Mouse (Mus musculus) activated CD4-positive, CD25-positive, alpha-beta regulatory T cell, adult 4 months (primary cell): ENCODE data around the gene 2010109A12Rik. TPM values are rescaled to one million over a fixed set of nuclear protein-coding genes. Genes with fewer than 3 reads are reported as not detected.

Experiments
- ATAC-seq: one replicate; pipeline ENCODE4 v1.8.0; 2017
- polyA plus RNA-seq, 2 experiments: library from polyadenylated mRNA; unstranded; fragments of 100-300 nt; shearing (Covaris generic); gene quantifications; one replicate each; pipeline ENCODE4 v1.2.1; 2017

Gene 2010109A12Rik
- polyA plus RNA-seq, 2 experiments from 2014 or later: 0.37 to 0.57 TPM

DNA sequence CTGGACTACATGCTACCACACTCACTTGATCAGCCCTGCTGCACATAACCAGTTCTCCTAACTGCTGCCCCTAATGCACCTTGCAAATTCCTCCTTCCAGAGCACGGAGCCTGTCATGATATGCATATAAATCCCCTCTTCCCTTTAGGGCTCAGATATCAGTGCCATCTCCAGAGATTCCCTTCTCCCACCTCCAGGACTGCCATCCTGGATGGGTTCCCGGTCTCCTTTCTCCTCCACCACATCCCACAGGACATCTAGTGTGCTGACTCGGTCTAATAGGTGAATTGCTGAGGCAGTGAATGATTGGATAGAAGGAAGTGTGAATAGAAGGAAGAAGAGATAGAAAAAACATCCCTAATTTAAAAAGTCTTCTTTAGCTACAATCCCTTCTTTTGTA, 25.4 kb downstream of the 2010109A12Rik start:
- no peak for ATAC-seq

DNA sequence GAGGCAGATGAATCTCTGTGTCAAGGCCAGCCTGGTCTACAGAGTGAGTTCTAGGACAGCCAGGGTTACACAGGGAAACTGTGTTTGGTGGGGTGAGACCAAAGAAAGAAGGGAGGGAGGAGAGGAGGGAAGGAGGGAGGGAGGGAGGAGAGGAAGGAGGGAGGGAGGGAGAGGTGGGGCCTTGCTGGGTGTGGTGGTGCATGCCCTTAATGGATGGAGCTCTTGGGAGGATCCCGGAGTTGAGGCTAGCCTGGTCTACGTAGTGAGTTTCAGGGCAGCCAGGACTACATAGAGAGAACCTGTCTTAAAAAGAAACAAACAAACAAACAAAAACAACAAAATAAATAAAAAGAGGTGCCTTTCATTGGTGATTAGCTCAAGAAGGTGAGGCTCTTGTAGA, 26.5 kb downstream of the 2010109A12Rik start:
- no peak for ATAC-seq

DNA sequence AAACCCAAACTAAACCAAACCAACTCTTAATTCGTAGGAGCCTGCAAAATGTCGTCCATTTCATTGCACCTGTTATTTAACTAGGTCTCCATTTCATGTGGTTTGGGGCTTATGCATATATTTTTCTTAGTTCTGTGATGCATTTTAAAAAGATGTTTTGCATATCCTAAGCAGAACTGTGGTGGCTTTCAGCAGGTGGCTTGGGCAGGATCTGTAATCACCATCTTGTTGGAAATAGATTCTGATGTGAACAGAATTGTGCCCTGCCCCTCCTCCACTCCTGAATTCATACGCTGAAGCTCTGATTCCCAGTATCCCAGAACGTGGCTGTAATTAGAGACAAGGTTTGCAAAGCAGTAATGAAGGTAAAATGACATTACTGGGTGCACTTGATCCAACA, 27.8 kb downstream of the 2010109A12Rik start:
- no peak for ATAC-seq

DNA sequence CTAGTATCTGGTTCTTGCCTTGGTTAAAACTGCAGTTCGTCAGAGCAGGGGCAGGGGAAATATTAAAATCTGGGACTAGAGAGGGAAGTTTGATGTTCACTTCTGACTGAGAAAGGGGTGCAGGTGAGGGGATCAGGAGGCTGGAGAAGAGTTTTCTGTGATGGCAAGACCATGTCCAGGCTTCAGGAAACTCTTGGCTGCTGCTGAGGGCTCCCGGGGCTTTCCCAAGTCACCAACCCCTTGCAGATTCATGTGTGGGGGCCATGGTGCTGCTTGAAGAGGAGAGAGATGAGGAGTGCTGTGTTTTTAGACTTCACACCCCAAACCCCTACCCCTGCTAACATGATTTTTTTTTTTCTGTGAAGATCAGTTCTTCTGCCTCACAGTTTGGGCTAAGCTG, 28.3 kb downstream of the 2010109A12Rik start:
- no peak for ATAC-seq

DNA sequence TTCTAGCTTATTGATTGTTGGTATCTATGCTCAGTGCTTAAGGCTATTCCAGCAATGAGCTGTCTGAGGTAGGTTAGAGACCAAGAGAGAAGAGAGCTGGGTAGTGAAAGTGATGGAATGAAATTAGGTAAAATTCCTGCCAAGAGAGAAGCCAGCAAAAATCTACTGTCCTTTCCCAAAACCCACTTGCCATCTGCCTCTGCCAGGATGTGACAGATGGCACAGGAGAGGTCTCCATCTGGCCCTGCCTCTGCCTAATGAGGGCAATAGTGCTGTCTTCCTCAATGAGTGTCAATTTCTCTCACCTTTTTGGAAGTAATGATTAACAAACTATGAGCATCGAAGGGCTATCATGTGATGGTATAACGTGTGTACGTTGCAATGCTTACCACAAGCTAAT, 29.6 kb downstream of the 2010109A12Rik start:
- ATAC-seq: no peak

DNA sequence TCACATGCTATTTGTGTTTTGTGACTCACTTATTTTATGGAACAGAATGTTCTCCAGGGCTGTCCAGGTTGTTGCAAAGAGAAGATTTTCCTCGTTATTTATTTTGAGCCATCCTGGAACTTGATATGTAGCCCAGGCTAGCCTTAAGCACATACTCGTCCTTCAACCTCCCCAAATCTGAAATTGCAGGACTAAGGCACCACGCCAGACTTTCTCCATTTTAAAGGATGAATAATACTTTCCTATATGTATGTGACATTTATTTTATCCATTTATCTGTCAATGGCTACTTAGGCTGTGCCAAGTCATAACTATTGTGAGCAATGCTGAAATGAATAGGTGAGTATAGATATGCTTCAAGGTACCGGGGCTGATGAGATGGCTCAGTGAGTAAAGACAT, 30.2 kb downstream of the 2010109A12Rik start:
- ATAC-seq: no peak

DNA sequence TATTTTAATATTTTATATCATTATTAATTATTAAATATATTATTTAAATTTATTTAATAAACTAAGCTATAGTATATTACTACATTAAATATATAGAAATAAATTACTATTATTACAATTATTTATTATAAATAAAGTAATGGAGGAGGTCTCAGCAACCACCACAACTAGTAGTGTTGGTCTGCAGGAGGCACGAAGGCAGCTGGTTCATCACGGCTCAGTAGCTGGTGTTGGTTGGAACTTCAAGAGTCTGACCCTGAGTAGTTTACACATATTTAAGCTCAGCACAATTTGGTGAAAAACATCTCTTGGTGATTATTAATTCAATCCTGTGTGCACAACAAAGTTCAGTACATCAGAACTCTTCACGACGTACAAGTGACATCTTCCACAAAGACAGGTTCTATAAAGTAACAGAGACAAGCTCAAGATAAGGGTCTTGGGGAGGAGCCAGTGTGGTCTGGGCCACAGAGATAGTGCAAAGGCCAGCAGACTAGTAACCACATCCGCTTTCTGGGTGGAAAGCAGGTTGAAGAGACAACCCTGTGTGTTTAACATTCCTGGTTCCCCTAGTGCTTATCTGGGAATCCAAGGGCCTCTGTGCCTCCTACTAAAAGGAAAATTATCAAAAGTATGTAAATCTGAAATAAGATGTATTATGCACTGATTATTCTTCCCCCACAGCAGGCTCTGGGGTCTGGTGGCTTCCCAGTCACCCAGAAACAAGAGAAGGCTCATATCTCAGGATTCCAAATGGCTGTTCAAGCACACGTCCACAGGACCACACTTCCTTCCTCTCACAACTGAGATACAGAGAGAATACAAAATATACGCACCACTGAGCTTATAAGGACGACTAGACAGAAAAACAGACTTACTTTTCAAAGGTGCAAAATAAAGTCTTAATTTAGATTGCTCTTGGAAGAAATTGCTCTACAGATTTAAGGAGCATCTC, 33.5 kb downstream of the 2010109A12Rik start:
- no peak for ATAC-seq

DNA sequence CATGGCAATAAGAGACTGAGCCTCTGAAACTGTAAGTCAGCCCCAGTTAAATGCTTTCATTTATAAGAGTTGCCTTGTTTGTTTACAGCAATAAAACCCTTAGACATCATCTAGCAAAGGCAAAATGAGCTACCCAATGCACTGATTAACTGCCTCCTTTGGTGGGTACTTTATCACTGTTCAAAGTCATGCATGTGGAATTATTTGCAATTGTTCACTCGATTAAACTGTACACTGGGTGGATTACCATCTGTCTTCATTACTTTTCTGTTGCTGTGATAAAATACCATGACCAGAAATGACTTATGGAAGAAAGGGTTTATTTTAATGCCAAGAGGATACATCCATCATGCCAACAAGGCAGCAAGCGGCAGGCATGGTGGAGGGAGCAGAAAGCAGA, 39.0 kb downstream of the 2010109A12Rik start:
- ATAC-seq: no peak

DNA sequence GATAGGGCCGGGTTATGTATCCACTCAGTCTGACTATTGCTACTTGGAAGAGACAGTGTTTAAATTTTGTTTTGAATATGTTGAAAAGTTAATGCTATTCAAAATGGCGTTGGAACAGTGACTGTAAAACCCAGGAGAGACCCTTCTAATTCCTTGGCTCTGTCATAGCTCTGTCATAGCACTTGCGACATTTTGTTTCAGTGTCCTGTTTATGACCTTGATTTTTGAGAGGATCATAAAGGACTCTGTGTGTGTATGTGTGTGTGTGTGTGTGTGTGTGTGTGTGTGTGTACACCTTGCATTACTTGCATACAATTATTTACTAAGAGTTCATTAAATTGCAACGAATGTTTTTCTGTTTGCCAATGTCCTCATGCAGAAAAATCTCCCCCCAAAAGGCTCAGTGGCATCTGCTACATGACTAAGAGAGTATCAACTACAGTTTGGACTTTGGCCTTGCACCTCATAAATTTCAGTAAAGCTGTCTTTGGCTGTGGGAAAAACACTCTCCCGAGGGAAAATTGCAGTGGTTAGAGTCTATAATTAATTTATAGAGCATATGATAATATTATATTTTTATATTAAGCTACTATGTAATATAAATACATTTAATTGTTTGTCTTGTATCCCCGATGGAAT, 43.7 kb downstream of the 2010109A12Rik start:
- no peak for ATAC-seq

DNA sequence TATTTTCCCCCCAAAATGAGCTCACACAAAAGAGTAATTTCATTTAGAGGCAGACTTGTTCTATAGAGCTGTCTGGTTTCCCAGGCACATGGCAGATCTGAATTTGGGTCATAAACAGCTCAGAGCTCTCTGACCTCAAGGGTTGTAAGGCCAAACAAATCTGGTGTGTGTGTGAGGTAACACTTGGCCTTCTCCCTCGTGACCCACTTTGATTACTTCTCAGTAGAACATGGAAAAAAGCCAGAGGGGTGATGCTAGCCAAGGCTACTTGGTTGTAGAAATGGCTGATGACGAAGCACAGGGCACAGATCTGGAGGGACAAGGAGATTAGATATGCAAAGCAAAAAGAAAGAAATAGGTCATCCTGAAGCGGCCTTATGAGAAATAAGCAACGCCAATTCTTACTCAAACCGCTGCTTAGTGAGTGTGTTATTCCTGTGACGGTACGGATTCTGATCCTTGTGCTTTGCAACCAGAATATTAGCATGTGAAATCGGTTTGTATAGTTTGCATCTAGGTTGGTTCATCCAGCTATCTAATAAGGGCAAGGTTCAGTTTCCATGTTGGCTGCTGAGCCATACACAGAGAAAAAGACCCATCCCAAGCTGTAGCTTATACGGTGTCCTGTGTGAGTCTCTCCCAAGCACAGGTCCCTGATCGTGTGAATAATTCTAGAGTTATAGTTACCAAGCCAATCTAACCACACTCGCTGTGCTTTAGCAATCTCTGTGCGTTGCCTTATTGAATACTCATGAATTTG, 44.9 kb downstream of the 2010109A12Rik start:
- no peak for ATAC-seq

DNA sequence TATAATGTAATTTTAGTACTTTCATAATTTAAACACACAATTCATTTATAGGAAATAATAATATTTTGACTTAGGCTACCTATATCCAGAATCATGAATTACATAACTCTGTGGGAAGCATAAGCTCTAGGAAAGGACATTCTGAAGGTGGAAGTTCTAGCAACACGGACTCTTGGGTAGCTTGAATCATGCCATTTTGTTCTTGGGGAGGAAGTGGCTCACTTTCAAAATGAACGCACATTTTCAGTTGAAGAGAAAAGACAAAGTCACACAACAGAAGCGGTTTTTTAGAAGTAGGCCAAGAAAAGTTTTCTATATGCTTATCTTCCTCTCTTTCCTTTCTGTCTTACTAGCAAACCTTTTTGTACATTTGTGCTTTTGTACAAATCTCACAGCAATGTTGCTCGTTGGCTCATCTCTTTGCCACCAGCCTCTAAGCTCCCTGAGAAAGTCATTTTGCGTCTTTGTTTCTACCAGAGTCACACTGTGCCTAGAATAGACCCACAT, 49.5 kb downstream of the 2010109A12Rik start:
- no peak for ATAC-seq

DNA sequence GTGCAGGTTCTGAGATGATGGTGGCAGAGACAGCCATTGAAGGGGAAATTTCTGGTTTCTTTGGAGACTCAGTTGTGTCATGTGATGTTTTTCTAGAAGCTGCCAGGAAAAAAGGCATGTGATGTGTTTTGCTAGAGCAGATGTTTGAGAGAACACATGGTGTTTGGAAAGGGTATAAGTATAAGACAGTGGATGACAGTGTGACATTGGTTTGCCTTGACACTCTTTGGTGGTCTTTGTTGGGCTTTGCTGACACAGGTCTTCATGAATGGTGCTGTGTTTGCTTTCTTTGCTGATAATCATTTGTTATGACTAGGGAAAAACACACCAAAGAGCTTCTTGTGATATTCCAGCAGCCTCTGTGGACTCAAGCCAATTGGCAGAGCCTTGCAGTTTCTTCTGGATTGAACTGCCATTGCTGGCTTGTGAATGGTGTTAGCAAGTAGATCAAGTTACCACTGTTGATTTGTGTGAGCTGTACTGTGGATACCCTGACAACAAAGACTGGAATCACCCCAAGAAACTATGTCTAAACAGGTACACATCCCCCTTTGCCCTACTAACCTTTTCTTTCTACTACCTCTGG, 50.6 kb downstream of the 2010109A12Rik start:
- ATAC-seq: no peak

DNA sequence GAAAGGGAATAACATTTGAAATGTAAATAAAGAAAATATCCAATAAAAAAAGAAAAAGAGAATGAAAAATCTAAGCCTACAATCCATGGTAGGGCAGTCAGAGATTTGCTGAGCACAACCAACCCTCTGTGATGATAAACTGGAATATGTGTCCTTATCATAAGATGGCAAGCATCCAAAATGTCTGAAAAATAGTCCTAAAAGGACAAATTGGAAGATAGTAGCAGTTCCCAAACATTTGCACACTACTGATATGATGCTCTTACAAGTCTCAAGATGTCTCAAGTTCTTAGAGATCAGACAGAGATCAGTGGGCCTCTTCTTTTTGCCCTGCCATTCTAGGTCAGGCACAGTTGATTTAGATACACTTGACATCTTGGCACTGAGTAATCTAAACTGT, 53.0 kb downstream of the 2010109A12Rik start:
- ATAC-seq: no peak

DNA sequence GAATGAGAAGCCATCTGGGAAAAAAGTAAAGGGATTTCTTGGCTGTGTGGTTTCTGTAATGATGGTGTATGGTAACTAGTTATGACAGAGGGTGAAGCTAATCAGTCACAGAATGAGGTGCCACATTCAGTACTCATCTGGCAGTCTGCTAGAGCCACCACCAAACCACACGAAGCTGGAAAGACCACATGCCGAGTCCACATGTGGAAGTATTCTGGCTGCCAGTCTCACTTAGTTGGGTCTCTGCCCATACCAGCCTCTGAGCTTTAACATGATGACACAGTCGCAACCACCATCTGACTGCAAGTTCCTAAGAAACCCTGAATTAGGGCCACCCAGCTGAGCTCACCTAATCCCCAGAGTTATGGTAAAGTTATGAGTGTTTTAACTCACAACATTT, 54.7 kb downstream of the 2010109A12Rik start:
- ATAC-seq: no peak

DNA sequence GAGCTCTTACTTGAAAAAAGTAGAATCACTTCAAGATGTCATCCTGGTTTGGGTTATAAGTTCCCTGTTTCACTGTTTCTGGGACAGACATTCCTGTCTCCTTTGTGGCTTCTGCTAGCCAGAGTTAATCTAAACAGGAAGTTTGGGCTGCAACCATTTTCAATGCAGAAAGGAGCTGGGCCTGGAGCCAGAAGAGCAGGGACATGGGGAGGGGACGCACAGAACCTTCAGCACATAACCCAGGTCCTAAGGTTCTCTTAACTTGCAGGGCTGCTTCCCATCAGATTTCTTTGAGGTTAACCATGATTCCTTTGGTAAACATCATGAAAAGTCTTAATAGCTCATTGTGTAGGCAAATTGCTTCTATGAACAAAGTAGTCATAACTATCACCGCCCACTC, 56.4 kb downstream of the 2010109A12Rik start:
- ATAC-seq: no peak

Other genes starting within 250 kb of the 2010109A12Rik start
- gene Sowahb, start 161.5 kb upstream of the 2010109A12Rik start, polyA plus RNA-seq: not detected
- 10 to 100 TPM; 29.6 to 33.6 TPM for gene Sept11, start 113.1 kb upstream of the 2010109A12Rik start, polyA plus RNA-seq
- 10 to 100 TPM; 72.4 to 79.4 TPM for gene Ccni, start within 50 bp of the 2010109A12Rik start, polyA plus RNA-seq
- 10 to 100 TPM; 35.7 to 37.0 TPM for gene Ccng2, start 60.7 kb downstream of the 2010109A12Rik start, polyA plus RNA-seq